Mouse (Mus musculus): ENCODE results near the gene Zfp978. TPM values are rescaled to one million over a fixed set of nuclear protein-coding genes. Genes with fewer than 3 reads are reported as not detected.
A peak's percentile ranks its signal among the peaks of the same experiment; 100 is the strongest.
"Not testable (repeated sequence)": the region's sequence is repeated elsewhere in the genome, so short reads cannot be mapped to it uniquely, and the experiment has no call there.

Zfp978 gene
- polyA plus RNA-seq, 1 experiment from 2014 or later = not detected

- not testable (repeated sequence) for H3K36me3 ChIP-seq (ENCODE audit: control insufficient read depth, insufficient read depth); H3K9ac ChIP-seq (replicated peaks; ENCODE audit: low read depth, low read length); H3K4me1 ChIP-seq (replicated peaks; ENCODE audit: control insufficient read depth, insufficient read depth, low read length); H3K27ac ChIP-seq (ENCODE audit: low read length); H3K4me3 ChIP-seq (replicated peaks; ENCODE audit: low read length); H3K4me2 ChIP-seq (ENCODE audit: low read length); ATAC-seq; H3K27me3 ChIP-seq (replicated peaks; ENCODE audit: control insufficient read depth, insufficient read depth, low read length)
- H3K9me3 ChIP-seq (ENCODE audit: control insufficient read depth, low read length) = peaks cover 40% of the 10 kb centered on the region
- WGBS = 92% methylated on average over 6 of the region's 6 CpGs
Observed at GRCm38 (mm10) chr4:147403509-147403908, 42.4 kb downstream of the Zfp978 start.

DNA sequence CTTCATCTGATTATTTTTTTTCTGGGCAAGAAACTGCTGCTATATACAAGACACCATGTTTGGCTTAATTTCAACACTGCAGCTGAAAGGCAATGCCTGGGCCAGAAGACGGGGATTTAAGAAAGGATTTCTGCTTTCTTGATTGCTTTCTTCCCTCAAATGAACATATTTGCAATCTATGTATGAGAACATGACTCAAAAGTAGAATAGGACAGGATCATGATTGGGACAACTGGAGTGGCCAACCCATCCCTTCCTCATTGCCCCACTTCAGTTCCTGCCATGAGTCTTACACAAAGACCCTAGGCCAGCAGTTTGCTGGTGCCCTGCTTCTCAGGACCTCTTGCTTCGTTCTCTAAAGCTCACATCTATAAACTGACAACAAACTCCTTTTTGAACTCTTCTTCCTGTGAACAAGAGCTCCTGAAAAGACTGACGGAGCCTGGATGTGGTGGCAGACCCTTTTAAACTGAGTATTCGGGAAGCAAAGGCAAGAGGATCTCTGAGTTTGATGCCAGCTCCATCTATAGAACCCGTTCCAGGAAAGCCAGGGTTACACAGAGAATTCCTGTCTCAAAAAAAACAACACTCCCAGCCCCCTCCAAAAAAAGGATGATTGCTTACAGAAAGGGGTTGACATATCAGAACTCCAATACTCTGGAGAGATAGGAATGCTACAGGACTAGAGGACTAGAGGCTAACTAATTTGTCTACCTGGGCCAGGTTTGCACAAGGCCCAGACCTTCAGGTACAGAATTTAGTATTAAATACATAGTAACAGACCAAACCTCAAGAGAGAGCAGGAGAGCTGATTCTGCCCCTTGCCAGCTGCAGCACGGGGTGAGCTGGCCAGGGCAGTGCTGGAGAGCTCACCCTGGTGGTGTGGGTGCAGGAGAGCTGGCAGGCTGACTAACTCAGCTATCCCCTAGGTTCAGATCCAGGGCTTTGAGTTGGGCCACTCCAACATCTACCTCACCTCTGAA is 43.1 kb downstream of the Zfp978 start:
- H3K27me3 ChIP-seq (replicated peaks; ENCODE audit: control insufficient read depth, insufficient read depth, low read length); H3K4me1 ChIP-seq (replicated peaks; ENCODE audit: control insufficient read depth, insufficient read depth, low read length); H3K4me2 ChIP-seq (ENCODE audit: low read length); H3K27ac ChIP-seq (ENCODE audit: low read length); H3K36me3 ChIP-seq (ENCODE audit: control insufficient read depth, insufficient read depth); H3K4me3 ChIP-seq (replicated peaks; ENCODE audit: low read length); H3K9ac ChIP-seq (replicated peaks; ENCODE audit: low read depth, low read length); ATAC-seq: not testable (repeated sequence)
- WGBS = 78% methylated on average over 5 of the region's 6 CpGs
- peaks cover 39% of the 10 kb centered on the region for H3K9me3 ChIP-seq (ENCODE audit: control insufficient read depth, low read length)

- Histone ChIP-seq H3K9ac (replicated peaks; ENCODE audit: low read depth, low read length) (peak overlapping the region; percentile 68), H3K4me1 (replicated peaks; ENCODE audit: control insufficient read depth, insufficient read depth, low read length) (no peaks in the 10 kb centered on the region), H3K27me3 (replicated peaks; ENCODE audit: control insufficient read depth, insufficient read depth, low read length) (no peaks in the 10 kb centered on the region), H3K27ac (ENCODE audit: low read length) (no peak overlapping the region), H3K36me3 (ENCODE audit: control insufficient read depth, insufficient read depth) (no peaks in the 10 kb centered on the region), H3K9me3 (ENCODE audit: control insufficient read depth, low read length) (peaks cover 29% of the 10 kb centered on the region), H3K4me2 (ENCODE audit: low read length) (peak overlapping the region; percentile 67), H3K4me3 (replicated peaks; ENCODE audit: low read length) (peak overlapping the region; percentile 49)
- 2% methylated on average over 47 of the region's 75 CpGs for WGBS
- peak; percentile 97 for ATAC-seq
Observed at GRCm38 (mm10) chr4:147406735-147407462, 45.8 kb downstream of the Zfp978 start.

- Histone ChIP-seq H3K9ac (replicated peaks; ENCODE audit: low read depth, low read length) (peak overlapping the region; percentile 68), H3K36me3 (ENCODE audit: control insufficient read depth, insufficient read depth) (no peaks in the 10 kb centered on the region), H3K4me1 (replicated peaks; ENCODE audit: control insufficient read depth, insufficient read depth, low read length) (no peaks in the 10 kb centered on the region), H3K9me3 (ENCODE audit: control insufficient read depth, low read length) (peaks cover 24% of the 10 kb centered on the region), H3K27ac (ENCODE audit: low read length) (no peak overlapping the region), H3K4me3 (replicated peaks; ENCODE audit: low read length) (peak overlapping the region; percentile 49), H3K27me3 (replicated peaks; ENCODE audit: control insufficient read depth, insufficient read depth, low read length) (no peaks in the 10 kb centered on the region), H3K4me2 (ENCODE audit: low read length) (peak overlapping the region; percentile 67)
- ATAC-seq = no peak; the same call in 1 of the 2 replicates
- 2% methylated on average over 13 of the region's 13 CpGs for WGBS
Observed at GRCm38 (mm10) chr4:147407463-147407822, 46.3 kb downstream of the Zfp978 start.

DNA sequence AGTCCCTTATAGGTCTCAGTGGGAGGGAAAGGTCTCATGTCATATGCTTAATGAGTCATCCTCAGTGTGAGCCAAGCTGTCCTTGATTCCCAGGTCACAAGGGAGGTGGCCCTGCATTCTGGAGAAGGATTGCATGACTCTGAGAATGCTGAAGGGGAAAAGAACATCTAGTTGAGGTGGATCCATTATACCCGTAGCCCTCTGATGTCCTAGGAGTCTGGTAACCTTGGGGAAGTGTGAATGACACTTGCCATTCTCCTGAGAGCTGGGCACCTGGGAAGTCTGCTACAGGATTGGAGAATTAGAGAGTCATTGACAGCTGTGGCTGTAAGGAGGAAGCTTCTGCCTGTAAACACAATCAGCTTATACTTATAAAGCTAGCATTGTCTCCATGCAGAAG is 55.3 kb downstream of the Zfp978 start:
- not testable (repeated sequence) for ATAC-seq
- H3K9me3 ChIP-seq (ENCODE audit: control insufficient read depth, low read length) = peaks cover 38% of the 10 kb centered on the region
- 70% methylated on average over 1 of the region's 1 CpGs for WGBS

GRCm38 (mm10) chr4:147417157-147417778 is 56.2 kb downstream of the Zfp978 start:
- no peaks in the 10 kb centered on the region for H3K4me1 ChIP-seq (replicated peaks; ENCODE audit: control insufficient read depth, insufficient read depth, low read length)
- WGBS = 69% methylated on average over 4 of the region's 8 CpGs
- no peak overlapping the region for H3K4me2 ChIP-seq (ENCODE audit: low read length)
- no peak overlapping the region for H3K9ac ChIP-seq (replicated peaks; ENCODE audit: low read depth, low read length)
- H3K27me3 ChIP-seq (replicated peaks; ENCODE audit: control insufficient read depth, insufficient read depth, low read length) = no peaks in the 10 kb centered on the region
- peaks cover 45% of the 10 kb centered on the region for H3K9me3 ChIP-seq (ENCODE audit: control insufficient read depth, low read length)
- H3K36me3 ChIP-seq (ENCODE audit: control insufficient read depth, insufficient read depth) = no peaks in the 10 kb centered on the region
- no peak overlapping the region for H3K27ac ChIP-seq (ENCODE audit: low read length)
- no peak overlapping the region for H3K4me3 ChIP-seq (replicated peaks; ENCODE audit: low read length)
- ATAC-seq = no peak

More for the DNA sequence above, 55.3 kb downstream of the Zfp978 start:
- not testable (repeated sequence) for H3K4me2 ChIP-seq (ENCODE audit: low read length); H3K4me3 ChIP-seq (replicated peaks; ENCODE audit: low read length); H3K27ac ChIP-seq (ENCODE audit: low read length); H3K36me3 ChIP-seq (ENCODE audit: control insufficient read depth, insufficient read depth); H3K27me3 ChIP-seq (replicated peaks; ENCODE audit: control insufficient read depth, insufficient read depth, low read length); H3K4me1 ChIP-seq (replicated peaks; ENCODE audit: control insufficient read depth, insufficient read depth, low read length); H3K9ac ChIP-seq (replicated peaks; ENCODE audit: low read depth, low read length)

DNA sequence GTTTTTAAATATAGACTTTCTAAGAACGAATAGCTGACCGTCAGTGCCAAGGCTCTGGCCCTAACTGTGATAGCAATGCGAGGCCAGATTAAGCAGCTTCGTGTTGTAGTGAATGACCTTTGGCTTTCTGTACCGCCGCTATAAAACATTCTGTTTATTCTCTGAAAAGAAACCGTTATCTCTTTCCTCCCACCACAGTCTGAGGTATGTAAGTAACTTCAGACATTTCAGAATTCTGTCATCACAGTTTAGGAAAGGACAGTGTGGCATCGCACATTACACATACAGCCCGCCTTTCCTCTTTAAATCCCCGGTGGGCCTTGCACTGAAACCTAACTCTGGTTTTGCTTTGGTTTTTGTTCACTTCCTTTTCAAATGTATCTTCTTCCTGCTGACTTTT is 56.8 kb downstream of the Zfp978 start:
- no peaks in the 10 kb centered on the region for H3K36me3 ChIP-seq (ENCODE audit: control insufficient read depth, insufficient read depth)
- H3K4me1 ChIP-seq (replicated peaks; ENCODE audit: control insufficient read depth, insufficient read depth, low read length) = no peaks in the 10 kb centered on the region
- no peaks in the 10 kb centered on the region for H3K27me3 ChIP-seq (replicated peaks; ENCODE audit: control insufficient read depth, insufficient read depth, low read length)
- peaks cover 45% of the 10 kb centered on the region for H3K9me3 ChIP-seq (ENCODE audit: control insufficient read depth, low read length)
- H3K27ac ChIP-seq (ENCODE audit: low read length) = no peak overlapping the region
- no peak overlapping the region for H3K9ac ChIP-seq (replicated peaks; ENCODE audit: low read depth, low read length)
- H3K4me3 ChIP-seq (replicated peaks; ENCODE audit: low read length) = no peak overlapping the region
- no peak overlapping the region for H3K4me2 ChIP-seq (ENCODE audit: low read length)
- ATAC-seq = no peak
- 62% methylated on average over 10 of the region's 10 CpGs for WGBS

- ATAC-seq; H3K27ac ChIP-seq (ENCODE audit: low read length); H3K36me3 ChIP-seq (ENCODE audit: control insufficient read depth, insufficient read depth); H3K9ac ChIP-seq (replicated peaks; ENCODE audit: low read depth, low read length); H3K4me2 ChIP-seq (ENCODE audit: low read length); H3K27me3 ChIP-seq (replicated peaks; ENCODE audit: control insufficient read depth, insufficient read depth, low read length); H3K4me1 ChIP-seq (replicated peaks; ENCODE audit: control insufficient read depth, insufficient read depth, low read length); H3K4me3 ChIP-seq (replicated peaks; ENCODE audit: low read length): not testable (repeated sequence)
- WGBS = 62% methylated on average over 7 of the region's 7 CpGs
- H3K9me3 ChIP-seq (ENCODE audit: control insufficient read depth, low read length) = peaks cover 49% of the 10 kb centered on the region
Observed at GRCm38 (mm10) chr4:147418333-147418732, 57.2 kb downstream of the Zfp978 start.

DNA sequence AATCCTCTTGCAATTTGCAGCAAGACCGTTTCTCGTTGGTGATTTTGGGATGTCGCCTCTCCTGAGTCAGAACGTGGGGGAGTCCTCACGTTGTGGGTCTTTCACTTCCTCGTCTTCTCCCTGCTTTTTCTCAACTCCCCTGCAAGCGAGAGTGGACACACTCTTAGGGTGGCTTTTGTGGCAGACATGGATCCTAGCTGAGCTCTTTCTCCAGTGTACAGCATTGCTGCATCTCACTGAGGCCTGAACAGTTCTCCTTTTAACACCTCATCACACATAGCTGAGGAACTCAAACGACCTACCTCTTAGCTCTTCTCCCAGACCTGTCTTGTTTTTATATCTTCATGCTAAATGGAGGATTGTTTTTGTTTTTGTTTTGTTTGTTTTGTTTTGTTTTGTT is 58.1 kb downstream of the Zfp978 start:
- H3K27me3 ChIP-seq (replicated peaks; ENCODE audit: control insufficient read depth, insufficient read depth, low read length); ATAC-seq; H3K4me2 ChIP-seq (ENCODE audit: low read length); H3K4me1 ChIP-seq (replicated peaks; ENCODE audit: control insufficient read depth, insufficient read depth, low read length); H3K9ac ChIP-seq (replicated peaks; ENCODE audit: low read depth, low read length); H3K36me3 ChIP-seq (ENCODE audit: control insufficient read depth, insufficient read depth); H3K4me3 ChIP-seq (replicated peaks; ENCODE audit: low read length); H3K27ac ChIP-seq (ENCODE audit: low read length): not testable (repeated sequence)
- WGBS = 85% methylated on average over 8 of the region's 8 CpGs
- H3K9me3 ChIP-seq (ENCODE audit: control insufficient read depth, low read length) = peaks cover 54% of the 10 kb centered on the region
